Mouse (Mus musculus): Measurements from ENCODE around the gene Pisd.

DNA sequence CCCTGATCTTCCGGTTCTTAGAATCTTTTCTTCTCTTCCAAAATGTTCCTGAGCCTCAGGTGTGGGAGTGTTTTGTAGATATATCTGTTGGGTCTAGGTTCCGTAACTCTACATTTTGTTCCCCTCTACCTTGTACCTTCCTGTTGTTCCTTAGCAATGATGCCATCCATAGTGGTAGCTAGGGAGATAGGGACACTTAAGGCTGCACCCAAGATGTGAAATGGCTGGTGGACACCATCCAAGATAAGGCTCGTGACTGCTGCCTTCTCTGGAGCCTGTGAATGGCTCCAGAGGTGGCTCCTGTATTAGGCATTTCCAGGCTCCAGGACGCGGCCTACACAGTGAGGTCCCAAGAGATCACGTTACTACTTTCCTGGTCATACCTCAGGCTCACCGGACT is 57.1 kb downstream of the Pisd start:
- TF ChIP-seq EP300 (IDR thresholded peaks at IDR 0.05; ENCODE audit: low read depth) (no peak), CTCF (IDR thresholded peaks at IDR 0.05; ENCODE audit: low read depth) (no peak)
